Mouse (Mus musculus) heart, embryonic 13.5 days (tissue): ENCODE measurements around the gene Dnmt3c. TPM values are rescaled to one million over a fixed set of nuclear protein-coding genes. Genes with fewer than 3 reads are reported as not detected.
A peak's percentile ranks its signal among the peaks of the same experiment; 100 is the strongest.

Experiments
- ATAC-seq: fragments of 200-750 bp; cut with Nextera tagmentation; 2 replicates; pipeline ENCODE4 v1.8.0; 2017; ENCODE audit warnings: moderate TSS enrichment; ENCODE audit not compliant: insufficient number of reproducible peaks, low FRiP score, low TSS enrichment; ENCODE audit errors: extremely low read depth
- H3K27ac ChIP-seq: fragments of 300-500 bp; sonication (generic); replicated peaks from 2 replicates; pipeline ENCODE4 v1.5.1; 2015; ENCODE audit warnings: moderate library complexity, mild to moderate bottlenecking, inconsistent platforms
- H3K27me3 ChIP-seq: fragments of 300-500 bp; sonication (generic); replicated peaks from 2 replicates; pipeline ENCODE4 v1.6.1; 2015; ENCODE audit warnings: mild to moderate bottlenecking, inconsistent platforms
- H3K36me3 ChIP-seq: fragments of 300-500 bp; sonication (generic); 2 replicates; pipeline ENCODE4 v1.6.1; 2015; ENCODE audit warnings: mild to moderate bottlenecking, inconsistent platforms
- H3K4me1 ChIP-seq: fragments of 300-500 bp; sonication (generic); 2 replicates; pipeline ENCODE4 v1.6.1; 2015; ENCODE audit warnings: inconsistent platforms
- H3K4me2 ChIP-seq: fragments of 300-500 bp; sonication (generic); 2 replicates; pipeline ENCODE4 v1.6.1; 2015; ENCODE audit warnings: inconsistent platforms, mild to moderate bottlenecking, moderate library complexity
- H3K4me3 ChIP-seq: fragments of 300-500 bp; sonication (generic); 2 replicates; pipeline ENCODE4 v1.5.1; 2015; ENCODE audit warnings: moderate library complexity, mild to moderate bottlenecking, inconsistent platforms
- H3K9ac ChIP-seq: fragments of 300-500 bp; sonication (generic); 2 replicates; pipeline ENCODE4 v1.6.1; 2015; ENCODE audit warnings: inconsistent platforms, mild to moderate bottlenecking, moderate library complexity
- H3K9me3 ChIP-seq: fragments of 300-500 bp; sonication (generic); 2 replicates; pipeline ENCODE4 v1.6.1; 2016; ENCODE audit warnings: inconsistent platforms
- WGBS: fragments of 180-500 bp; shearing (Covaris S2); methylation state at CpG from one replicate; pipeline ENCODE4 v1.1.7; 2015; ENCODE audit warnings: mixed read lengths; 5-methylcytosine and 5-hydroxymethylcytosine counted together
- polyA plus RNA-seq: library from polyadenylated mRNA; unstranded; fragments of >200 nt; fragmentation: Nextera tagmentation; extraction: Ambion mirVana; gene quantifications from 2 replicates; pipeline ENCODE4 v1.2.1, GENCODE M21; 2015

The Dnmt3c gene
- polyA plus RNA-seq, 1 experiment from 2014 or later, result not detected

DNA sequence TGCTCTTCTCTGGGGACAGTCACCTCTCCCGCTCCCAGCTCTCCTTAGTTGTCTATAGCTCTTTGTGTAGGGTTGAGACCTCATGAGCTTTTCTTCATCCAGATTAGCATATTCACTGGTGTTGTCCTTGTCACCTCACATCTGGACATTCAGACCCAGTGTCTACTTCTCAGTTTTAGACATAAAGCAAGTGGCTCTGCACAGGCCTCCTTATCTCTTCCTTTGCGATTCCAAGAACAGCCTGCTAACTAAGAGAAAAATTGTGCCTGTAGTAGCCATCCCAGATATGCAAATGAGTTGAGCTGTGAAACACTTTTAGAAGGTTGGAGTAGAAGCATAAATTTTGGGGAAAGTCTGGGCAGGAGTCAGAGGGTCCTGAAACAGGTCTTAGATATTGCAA is 28.0 kb downstream of the Dnmt3c start:
- Histone ChIP-seq H3K36me3 (no peaks in the 10 kb centered on the region), H3K27me3 (no peaks in the 10 kb centered on the region), H3K4me3 (no peak overlapping the region), H3K9ac (no peak overlapping the region), H3K4me2 (no peak overlapping the region), H3K4me1 (peaks cover 4% of the 10 kb centered on the region), H3K9me3 (0 out of 2 replicates have a peak, but pooled peaks cover 3% of the 10 kb centered on the region), H3K27ac (no peak overlapping the region)
- ATAC-seq, result no peak
- WGBS, result 41% methylated on average over 2 of the region's 2 CpGs

DNA sequence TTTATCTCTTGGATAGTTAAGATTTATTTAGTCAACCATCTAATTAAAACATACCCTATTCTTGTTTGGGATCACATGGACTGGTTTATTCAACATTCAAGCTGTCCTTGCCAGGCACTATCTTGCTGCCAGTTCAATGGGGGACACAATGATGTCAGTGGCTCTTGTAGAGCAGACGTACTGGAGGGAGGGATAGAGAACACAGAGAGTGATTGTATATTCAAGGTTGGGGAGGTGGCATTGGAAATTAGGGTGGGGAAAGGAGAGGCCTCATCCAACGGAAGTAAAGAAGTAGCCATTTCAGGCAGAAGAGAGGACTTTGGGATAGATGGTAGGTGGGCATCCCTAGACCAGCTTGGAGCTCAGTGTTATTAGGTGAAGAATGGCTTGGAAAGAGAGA is 28.4 kb downstream of the Dnmt3c start:
- 0 out of 2 replicates have a peak, but pooled peaks cover 3% of the 10 kb centered on the region for H3K9me3 ChIP-seq
- H3K9ac ChIP-seq, result no peak overlapping the region
- H3K4me2 ChIP-seq, result no peak overlapping the region
- H3K4me1 ChIP-seq, result peaks cover 4% of the 10 kb centered on the region
- ATAC-seq, result no peak
- no peaks in the 10 kb centered on the region for H3K27me3 ChIP-seq
- 63% methylated on average over 2 of the region's 2 CpGs for WGBS
- no peak overlapping the region for H3K27ac ChIP-seq
- no peaks in the 10 kb centered on the region for H3K36me3 ChIP-seq
- no peak overlapping the region for H3K4me3 ChIP-seq

DNA sequence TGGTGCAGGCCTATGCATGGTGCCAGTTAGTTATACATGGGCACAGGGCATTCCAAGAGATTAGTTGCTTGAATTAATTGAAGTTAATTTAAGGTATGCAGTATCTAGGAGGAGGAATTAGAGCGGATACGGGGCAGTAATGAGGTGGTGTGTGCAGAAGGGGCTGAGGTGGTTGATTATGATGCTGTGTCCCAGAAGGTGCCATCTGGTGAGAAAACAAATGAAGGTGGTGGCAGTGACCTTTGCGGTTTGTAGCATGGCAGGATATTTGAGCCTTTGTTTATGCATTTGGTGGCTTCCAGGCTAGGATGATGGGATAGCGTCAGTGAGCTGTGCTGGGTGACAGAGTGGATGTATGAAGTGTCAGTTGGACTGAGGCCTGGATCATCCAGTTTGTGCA is 28.8 kb downstream of the Dnmt3c start:
- no peak overlapping the region for H3K27ac ChIP-seq
- no peaks in the 10 kb centered on the region for H3K36me3 ChIP-seq
- H3K9me3 ChIP-seq, result 0 out of 2 replicates have a peak, but pooled peaks cover 3% of the 10 kb centered on the region
- no peak overlapping the region for H3K4me2 ChIP-seq
- H3K9ac ChIP-seq, result no peak overlapping the region
- no peaks in the 10 kb centered on the region for H3K27me3 ChIP-seq
- no peak for ATAC-seq
- peaks cover 4% of the 10 kb centered on the region for H3K4me1 ChIP-seq
- 89% methylated on average over 4 of the region's 4 CpGs for WGBS
- no peak overlapping the region for H3K4me3 ChIP-seq

DNA sequence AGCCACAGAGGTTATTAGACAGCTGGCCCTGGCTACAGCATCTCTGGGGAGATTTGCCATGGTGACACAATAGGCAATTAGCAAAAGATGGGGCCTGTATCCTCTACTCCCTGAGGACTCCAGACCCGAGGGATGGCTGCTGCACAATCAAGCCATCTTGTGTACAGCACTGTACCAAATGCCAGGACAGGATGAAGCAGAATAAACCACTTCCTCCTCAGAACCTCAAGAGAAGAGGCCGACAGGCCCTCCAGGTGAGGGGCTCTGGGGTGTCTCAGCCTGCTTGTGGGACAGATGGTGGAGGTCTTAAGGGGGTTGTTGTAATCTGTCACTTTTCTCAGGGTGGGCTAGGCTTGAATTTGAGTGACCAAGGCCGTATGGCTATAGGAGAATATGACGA is 37.6 kb downstream of the Dnmt3c start:
- no peak overlapping the region for H3K4me2 ChIP-seq
- no peaks in the 10 kb centered on the region for H3K4me1 ChIP-seq
- no peak overlapping the region for H3K4me3 ChIP-seq
- H3K27ac ChIP-seq, result no peak overlapping the region
- H3K9me3 ChIP-seq, result no peaks in the 10 kb centered on the region
- no peak for ATAC-seq
- no peak overlapping the region for H3K9ac ChIP-seq
- WGBS, result 69% methylated on average over 4 of the region's 4 CpGs
- no peaks in the 10 kb centered on the region for H3K27me3 ChIP-seq
- no peaks in the 10 kb centered on the region for H3K36me3 ChIP-seq

DNA sequence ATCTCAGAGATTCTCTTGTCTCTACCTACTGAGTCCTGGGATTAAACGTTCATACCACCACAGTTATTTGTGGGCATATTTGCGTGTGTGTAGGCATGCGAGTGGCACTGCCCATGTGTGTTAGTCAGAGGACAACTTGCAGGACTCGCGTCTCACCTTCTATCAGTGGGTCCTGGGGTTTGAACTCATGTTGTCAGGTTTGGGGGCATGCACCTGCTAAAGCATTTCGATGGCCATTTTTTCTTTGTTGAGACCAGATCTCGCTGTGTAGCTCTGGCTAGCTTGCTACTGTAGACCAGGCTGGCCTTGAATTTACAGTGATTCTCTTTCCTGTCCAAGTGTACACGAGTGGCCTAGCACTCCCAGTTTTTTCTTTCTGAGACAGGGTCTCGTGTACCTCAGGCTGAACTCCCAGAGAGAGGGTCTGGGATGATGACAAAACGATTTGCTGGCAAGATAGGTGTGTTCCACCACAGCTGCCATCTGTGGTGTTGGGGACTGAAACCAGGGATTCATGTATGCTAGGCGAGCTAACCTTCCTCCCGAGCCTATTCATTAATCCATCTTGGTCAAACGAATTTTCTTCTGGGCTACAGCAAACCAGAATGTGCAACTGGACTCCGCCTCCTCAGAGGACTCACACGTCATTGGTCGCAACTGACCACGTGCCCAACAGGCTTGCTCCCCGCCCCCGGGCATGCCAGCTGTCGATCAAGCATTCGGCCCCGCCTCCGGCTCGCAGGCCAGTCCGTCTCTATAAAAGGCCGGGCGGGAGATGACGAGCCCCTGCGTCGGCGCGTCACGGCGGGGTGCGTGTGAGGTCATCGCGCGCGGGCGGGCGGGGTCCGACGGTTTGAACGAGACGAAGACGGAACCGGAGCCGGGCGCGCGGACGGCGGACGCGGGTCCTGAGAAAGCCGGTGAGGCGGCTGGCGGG is 44.3 kb downstream of the Dnmt3c start, which contains the start of gene Mapre1:
TSS of gene Mapre1 (plus strand) at position 775 of the 937 bp plus-strand sequence.
- peak; percentile 97 for ATAC-seq
- Histone ChIP-seq H3K9me3 (no peaks in the 10 kb centered on the region), H3K4me3 (peak within 1 kb of the TSS; percentile 86), H3K27me3 (no peaks in the 10 kb centered on the region), H3K9ac (peak within 1 kb of the TSS; percentile 97), H3K27ac (peak within 1 kb of the TSS; percentile 95), H3K4me1 (peaks cover 43% of the 10 kb centered on the region), H3K4me2 (peak within 1 kb of the TSS; percentile 83), H3K36me3 (peaks cover 3% of the 10 kb centered on the region)
- WGBS, result 9% methylated on average over 58 of the region's 58 CpGs

DNA sequence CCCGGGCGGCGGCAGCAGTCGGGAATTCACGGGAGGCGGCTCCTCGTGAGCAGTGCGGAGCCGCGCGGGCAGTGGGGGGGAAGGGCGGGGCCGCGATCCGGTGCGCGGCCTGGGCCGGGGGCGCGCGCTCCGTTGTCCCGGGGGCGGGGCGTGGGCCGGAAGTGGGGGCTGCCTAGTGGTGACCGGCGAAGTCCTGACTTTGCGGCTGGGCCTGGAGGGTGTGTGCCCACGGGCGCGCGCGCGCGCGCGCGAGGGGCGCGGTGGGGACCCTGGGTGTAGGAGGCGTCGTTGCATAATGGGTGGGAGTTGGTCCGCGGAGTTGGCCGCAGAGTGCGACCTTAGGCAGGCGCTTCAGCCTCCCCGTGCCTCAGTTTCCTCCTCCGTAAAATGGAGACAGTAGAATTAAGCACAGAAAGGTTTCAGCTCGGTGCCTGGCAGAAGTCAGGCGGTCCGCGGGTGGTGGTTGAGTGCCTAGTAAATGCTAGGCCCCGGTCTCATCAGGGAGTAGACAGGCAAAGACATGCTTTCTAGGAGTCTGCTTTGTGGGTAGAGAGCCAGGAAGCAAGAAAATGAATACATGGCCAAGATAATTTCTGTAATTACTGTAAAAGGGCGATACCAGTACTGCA is 45.1 kb downstream of the Dnmt3c start:
- Histone ChIP-seq H3K36me3 (peaks cover 11% of the 10 kb centered on the region), H3K4me3 (peak overlapping the region; percentile 86), H3K27me3 (no peaks in the 10 kb centered on the region), H3K9ac (peak overlapping the region; percentile 97), H3K9me3 (no peaks in the 10 kb centered on the region), H3K4me2 (peak overlapping the region; percentile 83), H3K4me1 (peaks cover 51% of the 10 kb centered on the region), H3K27ac (peak overlapping the region; percentile 95)
- under 1% methylated on average over 38 of the region's 56 CpGs for WGBS
- ATAC-seq, result peak; percentile 84

DNA sequence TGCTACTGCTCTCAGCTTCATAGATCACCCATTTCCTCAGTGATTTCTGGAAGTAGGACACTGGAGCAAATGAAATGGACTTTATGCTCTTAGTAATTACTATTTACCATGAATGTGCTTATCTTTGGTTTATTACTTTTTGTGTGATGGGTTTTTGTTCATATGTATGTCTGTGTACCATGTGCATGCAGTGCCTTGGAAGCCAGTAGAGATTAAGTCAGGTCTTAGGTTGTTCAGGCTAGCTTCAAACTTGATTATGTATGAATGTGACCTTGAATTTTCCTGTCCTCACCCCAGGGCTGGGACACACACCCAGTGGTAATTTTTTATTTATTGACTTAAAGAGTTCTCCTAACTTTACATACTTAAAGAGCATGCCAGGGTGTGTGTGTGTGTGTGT is 51.5 kb downstream of the Dnmt3c start:
- Histone ChIP-seq H3K36me3 (peaks cover 47% of the 10 kb centered on the region), H3K4me2 (no peak overlapping the region), H3K9me3 (no peaks in the 10 kb centered on the region), H3K27ac (no peak overlapping the region), H3K4me3 (no peak overlapping the region), H3K27me3 (no peaks in the 10 kb centered on the region), H3K4me1 (peaks cover 69% of the 10 kb centered on the region), H3K9ac (no peak overlapping the region)
- ATAC-seq, result no peak

DNA sequence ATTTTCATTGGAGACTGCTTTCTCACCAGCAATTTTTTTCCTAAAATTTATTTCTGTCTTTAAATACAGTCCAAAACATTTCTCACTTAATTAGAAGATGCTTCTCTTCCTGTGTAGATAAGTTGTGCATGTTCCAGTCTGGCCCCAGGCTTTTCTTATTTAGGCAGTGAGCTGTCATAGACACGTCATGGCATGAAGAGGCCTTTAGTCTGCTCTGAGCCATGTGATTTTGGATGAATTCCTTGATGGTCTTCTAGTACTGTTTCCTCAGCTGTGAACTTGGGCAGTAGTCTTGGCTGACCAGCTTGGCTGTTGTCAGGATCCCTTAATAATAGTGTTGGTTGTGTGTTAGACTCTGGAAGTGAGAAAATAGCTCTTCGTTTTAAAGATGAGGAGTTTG is 53.9 kb downstream of the Dnmt3c start:
- H3K36me3 ChIP-seq, result peaks cover 55% of the 10 kb centered on the region
- peaks cover 45% of the 10 kb centered on the region for H3K4me1 ChIP-seq
- H3K27ac ChIP-seq, result peak overlapping the region; percentile 51; the same call in 1 of the 2 replicates
- no peaks in the 10 kb centered on the region for H3K27me3 ChIP-seq
- H3K4me3 ChIP-seq, result no peak overlapping the region
- 65% methylated on average over 2 of the region's 2 CpGs for WGBS
- no peak overlapping the region for H3K9ac ChIP-seq
- H3K4me2 ChIP-seq, result no peak overlapping the region
- no peak for ATAC-seq
- no peaks in the 10 kb centered on the region for H3K9me3 ChIP-seq

DNA sequence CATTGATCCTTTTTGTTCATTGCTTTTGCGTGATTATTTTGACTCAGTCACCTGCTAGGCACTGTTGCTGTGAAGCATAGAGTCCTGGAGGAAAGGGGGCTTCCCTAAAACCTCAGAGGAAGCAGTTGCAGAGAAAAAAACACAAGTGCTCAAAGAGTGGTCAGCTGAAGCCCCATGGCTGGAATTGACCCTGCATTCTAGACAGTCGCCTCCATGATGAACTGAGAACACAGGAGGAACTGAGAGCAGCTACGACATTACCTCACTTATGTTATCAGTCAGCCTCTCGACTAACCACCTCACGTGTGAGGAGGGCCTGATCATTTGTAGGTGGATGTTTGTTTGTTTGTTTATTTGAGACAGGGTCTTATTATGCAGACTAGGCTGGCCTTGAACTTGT is 65.7 kb downstream of the Dnmt3c start:
- Histone ChIP-seq H3K36me3 (peaks cover 98% of the 10 kb centered on the region), H3K4me2 (no peak overlapping the region), H3K4me1 (peaks cover 28% of the 10 kb centered on the region), H3K27ac (peak overlapping the region; percentile 56), H3K27me3 (no peaks in the 10 kb centered on the region), H3K4me3 (no peak overlapping the region), H3K9ac (no peak overlapping the region), H3K9me3 (no peaks in the 10 kb centered on the region)
- no peak for ATAC-seq
- WGBS, result 55% methylated on average over 5 of the region's 5 CpGs

DNA sequence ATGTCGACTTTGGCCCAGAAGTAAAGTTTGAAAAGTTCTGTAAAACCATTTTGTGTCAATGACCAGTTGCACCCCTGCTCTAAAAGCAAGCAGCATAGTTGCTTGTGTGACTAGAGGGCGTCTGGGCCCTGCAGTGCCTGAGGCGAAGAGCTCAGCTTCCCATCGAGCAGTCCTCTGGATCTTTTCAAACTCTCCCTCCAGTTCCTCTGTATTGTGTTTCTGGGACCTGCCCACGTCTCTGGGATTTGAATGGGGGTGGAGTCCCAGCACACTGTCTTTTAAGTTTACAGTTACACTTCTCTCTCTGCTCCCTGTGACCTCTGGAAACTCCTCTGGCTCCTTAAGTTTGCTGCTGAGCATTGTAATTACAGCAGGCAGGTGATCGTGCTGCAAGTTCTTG is 71.0 kb downstream of the Dnmt3c start:
- no peak overlapping the region for H3K4me3 ChIP-seq
- no peak overlapping the region for H3K27ac ChIP-seq
- 62% methylated on average over 6 of the region's 6 CpGs for WGBS
- H3K27me3 ChIP-seq, result no peaks in the 10 kb centered on the region
- no peak for ATAC-seq
- H3K4me2 ChIP-seq, result no peak overlapping the region
- no peaks in the 10 kb centered on the region for H3K9me3 ChIP-seq
- H3K9ac ChIP-seq, result no peak overlapping the region
- H3K4me1 ChIP-seq, result no peaks in the 10 kb centered on the region
- peaks cover 93% of the 10 kb centered on the region for H3K36me3 ChIP-seq

DNA sequence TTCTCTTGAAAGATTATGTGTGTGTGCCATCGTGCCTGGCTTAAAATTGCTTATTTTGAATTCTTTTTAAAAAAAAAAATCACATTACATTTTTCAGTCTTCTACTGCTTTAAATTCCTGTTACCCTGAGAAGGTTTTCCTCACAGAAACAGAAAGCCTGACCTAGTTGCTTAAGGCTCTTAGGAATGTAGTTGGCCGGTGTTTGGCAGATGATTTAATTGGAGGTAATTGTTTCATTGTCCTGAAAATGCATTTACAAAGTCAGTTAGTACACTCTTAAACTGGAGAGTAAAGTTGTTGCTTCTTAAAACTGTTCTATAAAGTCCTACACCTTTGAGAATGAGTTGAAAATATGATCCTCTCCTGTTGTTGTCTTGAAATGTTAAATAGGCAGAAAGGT is 72.4 kb downstream of the Dnmt3c start:
- Histone ChIP-seq H3K4me2 (no peak overlapping the region), H3K4me3 (no peak overlapping the region), H3K4me1 (no peaks in the 10 kb centered on the region), H3K27me3 (no peaks in the 10 kb centered on the region), H3K9ac (no peak overlapping the region), H3K9me3 (no peaks in the 10 kb centered on the region), H3K27ac (no peak overlapping the region), H3K36me3 (peaks cover 93% of the 10 kb centered on the region)
- 86% methylated on average over 2 of the region's 2 CpGs for WGBS
- ATAC-seq, result no peak
